Mouse (Mus musculus) hindbrain, embryonic 16.5 days (tissue): ENCODE measurements around the gene Inpp5d. TPM values are rescaled to one million over a fixed set of nuclear protein-coding genes. Genes with fewer than 3 reads are reported as not detected.

Source experiments
- ATAC-seq: fragments of 200-750 bp; cut with Nextera tagmentation; 2 replicates; pipeline ENCODE4 v1.8.0; 2017; ENCODE audit warnings: moderate TSS enrichment, moderate library complexity
- H3K27ac ChIP-seq: fragments of 300-500 bp; sonication (generic); 2 replicates; pipeline ENCODE4 v1.5.1; 2014; ENCODE audit warnings: low read depth, mild to moderate bottlenecking, control low read depth, low read length, moderate library complexity
- H3K27me3 ChIP-seq: fragments of 300-500 bp; sonication (generic); replicated peaks from 2 replicates; pipeline ENCODE4 v1.6.1; 2014; ENCODE audit warnings: low read length; ENCODE audit not compliant: control insufficient read depth, insufficient read depth
- H3K36me3 ChIP-seq: fragments of 300-500 bp; sonication (generic); 2 replicates; pipeline ENCODE4 v1.6.1; 2014; ENCODE audit warnings: mild to moderate bottlenecking, low read length, moderate library complexity, mixed read lengths; ENCODE audit not compliant: control insufficient read depth, insufficient read depth
- H3K4me1 ChIP-seq: fragments of 300-500 bp; sonication (generic); 2 replicates; pipeline ENCODE4 v1.6.1; 2014; ENCODE audit warnings: low read depth, low read length; ENCODE audit not compliant: control insufficient read depth, insufficient read depth
- H3K4me2 ChIP-seq: fragments of 300-500 bp; sonication (generic); 2 replicates; pipeline ENCODE4 v1.6.1; 2014; ENCODE audit warnings: mild to moderate bottlenecking, low read length, control low read depth, moderate library complexity
- H3K4me3 ChIP-seq: fragments of 300-500 bp; sonication (generic); 2 replicates; pipeline ENCODE4 v1.5.1; 2014; ENCODE audit warnings: mild to moderate bottlenecking, low read length, control low read depth, moderate library complexity
- H3K9ac ChIP-seq: fragments of 300-500 bp; sonication (generic); 2 replicates; pipeline ENCODE4 v1.6.1; 2014; ENCODE audit warnings: low read depth, mild to moderate bottlenecking, control low read depth, low read length, moderate library complexity
- H3K9me3 ChIP-seq: fragments of 300-500 bp; sonication (generic); 2 replicates; pipeline ENCODE4 v1.6.1; 2014; ENCODE audit warnings: mild to moderate bottlenecking, low read length, moderate library complexity; ENCODE audit not compliant: control insufficient read depth
- WGBS: fragments of 180-500 bp; shearing (Covaris S2); extraction: QIAGEN DNeasy Blood & Tissue Kit; methylation state at CpG from one replicate; pipeline ENCODE4 v1.1.7; 2014; 5-methylcytosine and 5-hydroxymethylcytosine counted together
- polyA plus RNA-seq: library from polyadenylated mRNA; unstranded; fragments of >200 nt; fragmentation: Nextera tagmentation; extraction: Ambion mirVana; gene quantifications from 2 replicates; pipeline ENCODE4 v1.2.1, GENCODE M21; 2015

The Inpp5d gene
- polyA plus RNA-seq, 1 experiment from 2014 or later, result 3.2 TPM

GRCm38 (mm10) chr1:87763821-87764220 lies 143.7 kb downstream of the Inpp5d start:
- WGBS, result 98% methylated on average over 3 of the region's 3 CpGs
- Histone ChIP-seq H3K4me2 (no peak overlapping the region), H3K27ac (no peak overlapping the region), H3K36me3 (peaks cover 53% of the 10 kb centered on the region), H3K9ac (no peak overlapping the region), H3K27me3 (no peaks in the 10 kb centered on the region), H3K4me1 (no peaks in the 10 kb centered on the region), H3K4me3 (no peak overlapping the region), H3K9me3 (no peaks in the 10 kb centered on the region)
- no peak for ATAC-seq

GRCm38 (mm10) chr1:87765741-87766140 lies 145.6 kb downstream of the Inpp5d start:
- no peak overlapping the region for H3K4me3 ChIP-seq
- no peak overlapping the region for H3K4me2 ChIP-seq
- no peak overlapping the region for H3K9ac ChIP-seq
- no peaks in the 10 kb centered on the region for H3K9me3 ChIP-seq
- H3K36me3 ChIP-seq, result peaks cover 60% of the 10 kb centered on the region
- no peak overlapping the region for H3K27ac ChIP-seq
- no peak for ATAC-seq
- no peaks in the 10 kb centered on the region for H3K27me3 ChIP-seq
- no peaks in the 10 kb centered on the region for H3K4me1 ChIP-seq
- 91% methylated on average over 2 of the region's 2 CpGs for WGBS

GRCm38 (mm10) chr1:87766233-87766632 lies 146.1 kb downstream of the Inpp5d start:
- H3K36me3 ChIP-seq, result peaks cover 65% of the 10 kb centered on the region
- H3K4me1 ChIP-seq, result no peaks in the 10 kb centered on the region
- no peak overlapping the region for H3K4me2 ChIP-seq
- no peaks in the 10 kb centered on the region for H3K9me3 ChIP-seq
- no peak overlapping the region for H3K4me3 ChIP-seq
- H3K27me3 ChIP-seq, result no peaks in the 10 kb centered on the region
- H3K27ac ChIP-seq, result no peak overlapping the region
- 91% methylated on average over 3 of the region's 3 CpGs for WGBS
- no peak overlapping the region for H3K9ac ChIP-seq
- no peak for ATAC-seq

GRCm38 (mm10) chr1:87769263-87769662 lies 149.2 kb downstream of the Inpp5d start:
- 100% methylated on average over 2 of the region's 2 CpGs for WGBS
- no peaks in the 10 kb centered on the region for H3K9me3 ChIP-seq
- H3K36me3 ChIP-seq, result peaks cover 68% of the 10 kb centered on the region
- H3K4me1 ChIP-seq, result no peaks in the 10 kb centered on the region
- no peak overlapping the region for H3K4me3 ChIP-seq
- no peaks in the 10 kb centered on the region for H3K27me3 ChIP-seq
- no peak for ATAC-seq
- H3K4me2 ChIP-seq, result no peak overlapping the region
- no peak overlapping the region for H3K27ac ChIP-seq
- H3K9ac ChIP-seq, result no peak overlapping the region

Other genes starting within 250 kb of the Inpp5d start
- 21.7 and 25.0 TPM in 2 replicates for gene Kcnj13, start 225.6 kb upstream of the Inpp5d start, polyA plus RNA-seq
- 1.2 and 2.3 TPM in 2 replicates for gene Snorc, start 150.0 kb upstream of the Inpp5d start, polyA plus RNA-seq
- 0.54 and 0.65 TPM in 2 replicates for gene Neu2, start 110.4 kb upstream of the Inpp5d start, polyA plus RNA-seq
- 28.9 and 29.9 TPM in 2 replicates for gene Ngef, start 46.4 kb upstream of the Inpp5d start, polyA plus RNA-seq
- 71.6 and 74.2 TPM in 2 replicates for gene Atg16l1, start 135.6 kb downstream of the Inpp5d start, polyA plus RNA-seq
- 1.7 TPM in 2 replicates for gene Sag, start 183.4 kb downstream of the Inpp5d start, polyA plus RNA-seq
- gene Dgkd, start 233.0 kb downstream of the Inpp5d start, polyA plus RNA-seq, result 40.4 and 42.8 TPM in 2 replicates